Mouse (Mus musculus): Measurements from ENCODE around the gene Fgfr2.

Gene Fgfr2

GRCm38 (mm10) chr7:132803336-132803735, 319.8 kb downstream of the Fgfr2 start:
- DNase-seq (ENCODE audit: low read depth, low spot score): peak; percentile 25

- peak; percentile 9 for DNase-seq (ENCODE audit: low read depth, low spot score)
Observed at GRCm38 (mm10) chr7:132802691-132803090, 320.5 kb downstream of the Fgfr2 start.

- peak; percentile 57 for DNase-seq (ENCODE audit: low read depth, low spot score)
Observed at GRCm38 (mm10) chr7:132802066-132802465, 321.1 kb downstream of the Fgfr2 start.

GRCm38 (mm10) chr7:132801509-132801908, 321.6 kb downstream of the Fgfr2 start:
- DNase-seq (ENCODE audit: low read depth, low spot score): peak; percentile 44

- peak; percentile 13 for DNase-seq (ENCODE audit: low read depth, low spot score)
Observed at GRCm38 (mm10) chr7:132800868-132801267, 322.3 kb downstream of the Fgfr2 start.

GRCm38 (mm10) chr7:132799119-132800016, 323.8 kb downstream of the Fgfr2 start:
- no peak for DNase-seq (ENCODE audit: low read depth, low spot score)

GRCm38 (mm10) chr7:132795141-132795540, 328.0 kb downstream of the Fgfr2 start:
- peak; percentile 55 for DNase-seq (ENCODE audit: low read depth, low spot score)

- DNase-seq (ENCODE audit: low read depth, low spot score): no peak
Observed at GRCm38 (mm10) chr7:132793467-132793866, 329.7 kb downstream of the Fgfr2 start.

GRCm38 (mm10) chr7:132790447-132791219, 332.5 kb downstream of the Fgfr2 start:
- no peak for DNase-seq (ENCODE audit: low read depth, low spot score)

GRCm38 (mm10) chr7:132788826-132789225, 334.3 kb downstream of the Fgfr2 start:
- DNase-seq (ENCODE audit: low read depth, low spot score): no peak

GRCm38 (mm10) chr7:132787496-132788190, 335.5 kb downstream of the Fgfr2 start:
- DNase-seq (ENCODE audit: low read depth, low spot score): peak; percentile 44

GRCm38 (mm10) chr7:132787022-132787421, 336.1 kb downstream of the Fgfr2 start:
- no peak for DNase-seq (ENCODE audit: low read depth, low spot score)

- no peak for DNase-seq (ENCODE audit: low read depth, low spot score)
Observed at GRCm38 (mm10) chr7:132786522-132786921, 336.6 kb downstream of the Fgfr2 start.

- no peak for DNase-seq (ENCODE audit: low read depth, low spot score)
Observed at GRCm38 (mm10) chr7:132786011-132786410, 337.1 kb downstream of the Fgfr2 start.

GRCm38 (mm10) chr7:132784101-132784500, 339.0 kb downstream of the Fgfr2 start:
- no peak for DNase-seq (ENCODE audit: low read depth, low spot score)

GRCm38 (mm10) chr7:132781850-132782249, 341.3 kb downstream of the Fgfr2 start:
- no peak for DNase-seq (ENCODE audit: low read depth, low spot score)

GRCm38 (mm10) chr7:132781130-132781814, 341.9 kb downstream of the Fgfr2 start:
- DNase-seq (ENCODE audit: low read depth, low spot score): no peak

GRCm38 (mm10) chr7:132780611-132781010, 342.5 kb downstream of the Fgfr2 start:
- no peak for DNase-seq (ENCODE audit: low read depth, low spot score)

- no peak for DNase-seq (ENCODE audit: low read depth, low spot score)
Observed at GRCm38 (mm10) chr7:132778630-132779029, 344.5 kb downstream of the Fgfr2 start.

- no peak for DNase-seq (ENCODE audit: low read depth, low spot score)
Observed at GRCm38 (mm10) chr7:132777728-132778453, 345.3 kb downstream of the Fgfr2 start.

- no peak for DNase-seq (ENCODE audit: low read depth, low spot score)
Observed at GRCm38 (mm10) chr7:132777117-132777516, 346.0 kb downstream of the Fgfr2 start.

All from CD4-positive, CD25-positive, alpha-beta regulatory T cell, adult 2 months (primary cell).